Mouse (Mus musculus) CH12.LX (cell line): ENCODE data around the gene Dek. TPM values are rescaled to one million over a fixed set of nuclear protein-coding genes. Genes with fewer than 3 reads are reported as not detected.

ENCODE experiments used
- DNase-seq: peaks from one replicate; pipeline ENCODE4 v3.0.0-alpha.2; 2013; ENCODE audit errors: extremely low read depth
- H3K27ac ChIP-seq: 2 replicates; pipeline ENCODE4 v1.5.1; 2012; ENCODE audit warnings: low read depth, mild to moderate bottlenecking, control low read depth, moderate library complexity; ENCODE audit not compliant: insufficient read depth
- H3K27me3 ChIP-seq: replicated peaks from 2 replicates; pipeline ENCODE3; 2012; ENCODE audit warnings: inconsistent platforms
- H3K36me3 ChIP-seq, 2 experiments: replicated peaks in 1 of 2; 2 replicates each; pipeline versions ENCODE3 to v1.6.1; 2012; ENCODE audit warnings: inconsistent platforms in 1 of 2, low read length in 1 of 2, mild to moderate bottlenecking in 1 of 2, mixed read lengths in 1 of 2, moderate library complexity in 1 of 2; ENCODE audit not compliant: control insufficient read depth in 1 of 2, insufficient read depth in 1 of 2
- H3K4me1 ChIP-seq, 2 experiments: 2 replicates each; pipeline ENCODE4 v1.6.1; 2012; ENCODE audit warnings: inconsistent platforms in 1 of 2, moderate library complexity in 1 of 2; ENCODE audit not compliant: insufficient read depth in 2 of 2, control insufficient read depth in 1 of 2
- H3K4me2 ChIP-seq: 2 replicates; pipeline ENCODE4 v1.6.1; 2012; ENCODE audit warnings: low read depth, mild to moderate bottlenecking, control low read depth; ENCODE audit not compliant: poor library complexity, insufficient read depth, severe bottlenecking
- H3K4me3 ChIP-seq, 3 experiments: fragments of 150-350 bp in 1 of 3; sonication (generic) in 1 of 3; replicated peaks in 1 of 3; 2 replicates each; pipeline versions ENCODE3 to v1.5.1; 2011 to 2012; ENCODE audit warnings: low read depth in 2 of 3, low read length in 2 of 3, mild to moderate bottlenecking in 2 of 3, moderate library complexity in 2 of 3, control low read depth in 1 of 3, improper control_type of control experiment in 1 of 3, inconsistent platforms in 1 of 3, mixed read lengths in 1 of 3; ENCODE audit not compliant: poor library complexity in 1 of 3
- H3K79me2 ChIP-seq: replicated peaks from 2 replicates; pipeline ENCODE4 v1.6.1; 2012; ENCODE audit warnings: mild to moderate bottlenecking, moderate library complexity; ENCODE audit not compliant: control insufficient read depth, poor library complexity, insufficient read depth, severe bottlenecking; ENCODE audit errors: extremely low read depth
- H3K9ac ChIP-seq: 2 replicates; pipeline ENCODE4 v1.6.1; 2012; ENCODE audit warnings: low read depth, mild to moderate bottlenecking, control low read depth, moderate library complexity; ENCODE audit not compliant: insufficient read depth
- H3K9me3 ChIP-seq: replicated peaks from 2 replicates; pipeline ENCODE3; 2012; ENCODE audit warnings: low read length, inconsistent platforms, mixed read lengths
- BHLHE40 ChIP-seq: IDR thresholded peaks from 2 replicates; pipeline ENCODE4 v1.6.1; 2011; ENCODE audit warnings: mild to moderate bottlenecking, low read depth, low read length, improper control_type of control experiment
- CHD1 ChIP-seq: IDR thresholded peaks from 2 replicates; pipeline ENCODE4 v1.6.1; 2012; ENCODE audit warnings: low read depth, low read length, improper control_type of control experiment, inconsistent platforms
- CHD2 ChIP-seq: IDR thresholded peaks from 2 replicates; pipeline ENCODE4 v1.6.1; 2011; ENCODE audit warnings: low read length, improper control_type of control experiment
- CTCF ChIP-seq, 2 experiments: IDR thresholded peaks in 1 of 2; conservative IDR thresholded peaks in 1 of 2; 2 replicates each; pipeline ENCODE4 v1.5.1; 2011 to 2012; ENCODE audit warnings: low read depth in 2 of 2, low read length in 2 of 2, improper control_type of control experiment in 1 of 2, inconsistent platforms in 1 of 2, mild to moderate bottlenecking in 1 of 2, moderate library complexity in 1 of 2
- E2F4 ChIP-seq: IDR thresholded peaks from 2 replicates; pipeline ENCODE4 v1.6.1; 2011; ENCODE audit warnings: low read depth, low read length, improper control_type of control experiment; ENCODE audit not compliant: insufficient replicate concordance
- ELF1 ChIP-seq: IDR thresholded peaks from 2 replicates; pipeline ENCODE4 v1.6.1; 2014; ENCODE audit warnings: low read depth, mild to moderate bottlenecking, inconsistent platforms, low read length, improper control_type of control experiment
- EP300 ChIP-seq: IDR thresholded peaks from 2 replicates; pipeline ENCODE4 v1.6.1; 2011; ENCODE audit warnings: low read length, improper control_type of control experiment
- ETS1 ChIP-seq: conservative IDR thresholded peaks from 2 replicates; pipeline ENCODE4 v1.6.1; 2012; ENCODE audit warnings: low read depth, mild to moderate bottlenecking, inconsistent platforms, low read length, improper control_type of control experiment, moderate library complexity
- GABPA ChIP-seq: IDR thresholded peaks from 2 replicates; pipeline ENCODE4 v1.6.1; 2012; ENCODE audit warnings: low read depth, low read length, improper control_type of control experiment, inconsistent platforms; ENCODE audit not compliant: insufficient replicate concordance
- HCFC1 ChIP-seq: IDR thresholded peaks from 2 replicates; pipeline ENCODE4 v1.6.1; 2012; ENCODE audit warnings: low read depth, mild to moderate bottlenecking, inconsistent platforms, low read length, improper control_type of control experiment
- IRF4 ChIP-seq: IDR thresholded peaks from 2 replicates; pipeline ENCODE4 v1.6.1; 2014; ENCODE audit warnings: low read depth, mild to moderate bottlenecking, inconsistent platforms, low read length, improper control_type of control experiment
- JUN ChIP-seq: IDR thresholded peaks from 2 replicates; pipeline ENCODE4 v1.6.1; 2011; ENCODE audit warnings: low read depth, mild to moderate bottlenecking, low read length, improper control_type of control experiment, moderate library complexity; ENCODE audit not compliant: insufficient read depth
- JUND ChIP-seq: conservative IDR thresholded peaks from 2 replicates; pipeline ENCODE4 v1.6.1; 2011; ENCODE audit warnings: low read depth, low read length, improper control_type of control experiment
- KAT2A ChIP-seq: IDR thresholded peaks from 2 replicates; pipeline ENCODE4 v1.6.1; 2012; ENCODE audit warnings: low read length, improper control_type of control experiment, inconsistent platforms; ENCODE audit not compliant: insufficient replicate concordance
- MAFK ChIP-seq: IDR thresholded peaks from 2 replicates; pipeline ENCODE4 v1.6.1; 2011; ENCODE audit warnings: low read length, improper control_type of control experiment; ENCODE audit not compliant: insufficient replicate concordance
- MAX ChIP-seq: IDR thresholded peaks from 2 replicates; pipeline ENCODE4 v1.6.1; 2011; ENCODE audit warnings: low read length, improper control_type of control experiment
- MAZ ChIP-seq: IDR thresholded peaks from 2 replicates; pipeline ENCODE4 v1.6.1; 2012; ENCODE audit warnings: low read depth, mild to moderate bottlenecking, inconsistent platforms, low read length, improper control_type of control experiment, moderate library complexity
- MEF2A ChIP-seq: IDR thresholded peaks from 2 replicates; pipeline ENCODE4 v1.6.1; 2014; ENCODE audit warnings: low read depth, mild to moderate bottlenecking, inconsistent platforms, low read length, improper control_type of control experiment, borderline replicate concordance
- MXI1 ChIP-seq: IDR thresholded peaks from 2 replicates; pipeline ENCODE4 v1.6.1; 2011; ENCODE audit warnings: mild to moderate bottlenecking, low read depth, low read length, improper control_type of control experiment
- MYC ChIP-seq: IDR thresholded peaks from 2 replicates; pipeline ENCODE4 v1.6.1; 2011; ENCODE audit warnings: low read depth, mild to moderate bottlenecking, improper control_type of control experiment, low read length
- NELFE ChIP-seq: IDR thresholded peaks from 2 replicates; pipeline ENCODE4 v1.6.1; 2011; ENCODE audit warnings: low read depth, low read length, improper control_type of control experiment
- NRF1 ChIP-seq: IDR thresholded peaks from 2 replicates; pipeline ENCODE4 v1.6.1; 2014; ENCODE audit warnings: low read depth, mild to moderate bottlenecking, inconsistent platforms, low read length, improper control_type of control experiment, moderate library complexity
- PAX5 ChIP-seq: IDR thresholded peaks from 2 replicates; pipeline ENCODE4 v1.6.1; 2012; ENCODE audit warnings: low read length, inconsistent platforms, mixed read lengths
- POLR2A ChIP-seq: IDR thresholded peaks from 2 replicates; pipeline ENCODE4 v1.6.1; 2011; ENCODE audit warnings: low read depth, mild to moderate bottlenecking, improper control_type of control experiment, low read length
- POLR2AphosphoS2 ChIP-seq: IDR thresholded peaks from 2 replicates; pipeline ENCODE4 v1.6.1; 2011; ENCODE audit warnings: low read depth, low read length, improper control_type of control experiment
- RAD21 ChIP-seq: IDR thresholded peaks from 2 replicates; pipeline ENCODE4 v1.6.1; 2011; ENCODE audit warnings: low read depth, mild to moderate bottlenecking, low read length, improper control_type of control experiment, moderate library complexity
- RCOR1 ChIP-seq: conservative IDR thresholded peaks from 2 replicates; pipeline ENCODE4 v1.6.1; 2012; ENCODE audit warnings: low read depth, mild to moderate bottlenecking, inconsistent platforms, low read length, improper control_type of control experiment
- SIN3A ChIP-seq: IDR thresholded peaks from 2 replicates; pipeline ENCODE4 v1.6.1; 2012; ENCODE audit warnings: low read length, improper control_type of control experiment, inconsistent platforms
- SMC3 ChIP-seq: IDR thresholded peaks from 2 replicates; pipeline ENCODE4 v1.6.1; 2011; ENCODE audit warnings: low read depth, low read length, improper control_type of control experiment
- TBP ChIP-seq: conservative IDR thresholded peaks from 2 replicates; pipeline ENCODE4 v1.6.1; 2011; ENCODE audit warnings: low read depth, low read length, improper control_type of control experiment
- TCF12 ChIP-seq: IDR thresholded peaks from 2 replicates; pipeline ENCODE4 v1.6.1; 2014; ENCODE audit warnings: low read depth, mild to moderate bottlenecking, inconsistent platforms, low read length, improper control_type of control experiment
- UBTF ChIP-seq: IDR thresholded peaks from 2 replicates; pipeline ENCODE4 v1.6.1; 2012; ENCODE audit warnings: low read depth, mild to moderate bottlenecking, inconsistent platforms, low read length, improper control_type of control experiment, moderate library complexity
- USF1 ChIP-seq: IDR thresholded peaks from 2 replicates; pipeline ENCODE4 v1.6.1; 2014; ENCODE audit warnings: low read depth, mild to moderate bottlenecking, inconsistent platforms, low read length, improper control_type of control experiment
- USF2 ChIP-seq: conservative IDR thresholded peaks from 2 replicates; pipeline ENCODE4 v1.6.1; 2011; ENCODE audit warnings: low read depth, low read length, improper control_type of control experiment
- ZC3H11A ChIP-seq: IDR thresholded peaks from 2 replicates; pipeline ENCODE4 v1.6.1; 2012; ENCODE audit warnings: low read depth, mild to moderate bottlenecking, inconsistent platforms, low read length, improper control_type of control experiment
- ZKSCAN1 ChIP-seq: IDR thresholded peaks from 2 replicates; pipeline ENCODE4 v1.6.1; 2012; ENCODE audit warnings: low read depth, inconsistent platforms, low read length, improper control_type of control experiment, borderline replicate concordance
- ZMIZ1 ChIP-seq: IDR thresholded peaks from 2 replicates; pipeline ENCODE4 v1.6.1; 2012; ENCODE audit warnings: low read depth, mild to moderate bottlenecking, inconsistent platforms, low read length, improper control_type of control experiment
- ZNF384 ChIP-seq: IDR thresholded peaks from 2 replicates; pipeline ENCODE4 v1.6.1; 2012; ENCODE audit warnings: low read depth, low read length, improper control_type of control experiment, inconsistent platforms
- dilution Hi-C: fragments of 300-500 bp; cut with MboI; formaldehyde crosslinking; loops from 2 replicates; pipeline ENCODE4 v1.14.3; 2020; ENCODE audit warnings: low sequenced_read_pairs; ENCODE audit not compliant: extremely low pct_unique_long_range_greater_than_20kb, extremely low pct_ligation_motif_present
- in situ Hi-C: fragments of 300-500 bp; cut with MboI; formaldehyde crosslinking; loops from 3 replicates; pipeline ENCODE4 v1.14.3; 2019; ENCODE audit warnings: low sequenced_read_pairs, low pct_ligation_motif_present, low pct_unique_long_range_greater_than_20kb, mixed read lengths
- polyA plus RNA-seq: library from polyadenylated mRNA; unstranded; fragments of >175 nt; gene quantifications from 2 replicates; pipeline ENCODE4 v1.2.1, GENCODE M21; 2012; ENCODE audit warnings: low read depth; ENCODE audit not compliant: insufficient read length
- total RNA-seq, 2 experiments: library from RNA; depleted of rRNA; stranded (reverse); fragments of 300-350 nt in 1 of 2; fragments of >200 nt in 1 of 2; gene quantifications; 2 replicates each; pipeline ENCODE4 v1.2.3; 2012 to 2014

Dek gene
- total and polyA plus RNA-seq, 3 experiments: 28.8 to 228 (median 196) TPM

DNA sequence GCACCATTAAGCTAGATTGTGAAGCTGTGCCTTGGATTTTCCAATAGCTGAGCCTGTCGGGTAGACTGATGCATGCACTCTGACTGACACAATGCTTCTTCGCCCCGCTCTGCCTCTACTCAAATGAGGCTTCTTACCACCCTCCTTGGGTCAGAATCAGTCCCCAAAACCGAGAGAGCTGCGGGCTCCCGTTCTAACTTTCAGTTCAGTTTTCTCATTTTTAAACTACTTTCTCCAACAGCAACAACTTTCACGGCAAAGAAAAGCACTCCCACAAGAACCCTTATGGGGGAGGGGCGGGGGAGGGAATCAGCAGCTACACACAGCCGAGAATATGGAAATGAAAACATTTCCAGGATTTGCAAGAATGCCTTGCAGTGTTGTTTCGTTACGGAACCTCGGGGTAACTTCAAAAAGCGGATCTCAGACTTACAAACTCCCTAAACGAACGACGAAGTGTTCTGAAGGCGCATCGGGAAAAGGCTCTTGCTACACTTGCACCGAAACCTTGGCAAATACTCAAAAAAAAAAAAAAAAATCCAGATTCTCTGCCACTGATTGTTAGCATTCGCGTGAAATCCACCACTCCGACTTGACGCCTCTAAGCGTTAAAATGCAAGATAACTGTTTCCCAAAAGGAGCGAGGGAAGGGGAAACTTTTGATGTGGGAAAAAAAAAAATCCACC lies 1.0 kb downstream of the Dek start:
- H3K9me3 ChIP-seq: no peaks in the 10 kb centered on the region
- H3K27me3 ChIP-seq: peaks cover 3% of the 10 kb centered on the region
- DNase-seq: peak; percentile 82
- peak overlapping the region; percentile 71 to 95 (median 81) for H3K4me3 ChIP-seq
- H3K79me2 ChIP-seq: peaks cover 22% of the 10 kb centered on the region
- in situ Hi-C loops: no loop called here
- peak overlapping the region; percentile 86; the same call in 1 of the 2 replicates for H3K27ac ChIP-seq
- H3K36me3 ChIP-seq: peaks cover 5 to 26% of the 10 kb centered on the region in 2 experiments
- peak overlapping the region; percentile 79 for H3K4me2 ChIP-seq
- dilution Hi-C loops: no loop called here
- H3K4me1 ChIP-seq: peaks cover 0 to 31% of the 10 kb centered on the region in 2 experiments; a peak in 3 of 4 replicates
- TF ChIP-seq JUND: no peak
- peak; percentile 78 for TF ChIP-seq EP300
- no peak for TF ChIP-seq USF2
- TF ChIP-seq RCOR1: peak; percentile 89
- no peak for TF ChIP-seq E2F4
- peak; percentile 27; the same call in 1 of the 2 replicates for TF ChIP-seq POLR2A
- TF ChIP-seq BHLHE40: peak; percentile 81
- peak; percentile 32; the same call in 1 of the 2 replicates for TF ChIP-seq MXI1
- peak; percentile 82; the same call in 1 of the 2 replicates for TF ChIP-seq MYC
- no peak for TF ChIP-seq SMC3
- TF ChIP-seq ZKSCAN1: no peak
- TF ChIP-seq ELF1: no peak
- no peak for TF ChIP-seq NRF1
- TF ChIP-seq KAT2A: no peak
- TF ChIP-seq MAX: peak; percentile 27; the same call in 1 of the 2 replicates
- no peak; the same call in 1 of the 2 replicates for TF ChIP-seq CHD1
- peak; percentile 89 for TF ChIP-seq MEF2A
- TF ChIP-seq USF1: no peak
- TF ChIP-seq NELFE: no peak
- TF ChIP-seq CHD2: peak; percentile 85
- TF ChIP-seq ETS1: peak; percentile 80
- TF ChIP-seq MAFK: peak; percentile 91
- peak; percentile 38; the same call in 1 of the 2 replicates for TF ChIP-seq JUN
- no peak for TF ChIP-seq ZMIZ1
- peak; percentile 97 for TF ChIP-seq IRF4
- TF ChIP-seq ZNF384: peak; percentile 7; the same call in 1 of the 2 replicates
- no peak for TF ChIP-seq PAX5
- TF ChIP-seq ZC3H11A: no peak
- TF ChIP-seq UBTF: no peak
- TF ChIP-seq SIN3A: peak; percentile 58
- TF ChIP-seq POLR2AphosphoS2: no peak
- no peak for TF ChIP-seq TBP
- TF ChIP-seq RAD21: no peak
- TF ChIP-seq CTCF (conservative IDR thresholded peaks at IDR 0.05 in 1 of 2, IDR thresholded peaks at IDR 0.05 in 1 of 2; ENCODE audit: low read depth in 2 of 2, low read length in 2 of 2): no peak
- peak; percentile 29; the same call in 1 of the 2 replicates for TF ChIP-seq HCFC1
- 0 out of 2 replicates have a peak, but pooled peaks have one; percentile 30 for TF ChIP-seq TCF12
- TF ChIP-seq MAZ: no peak
- no peak for TF ChIP-seq GABPA
- H3K9ac ChIP-seq: peak overlapping the region; percentile 82
